Mouse (Mus musculus) embryonic facial prominence, embryonic 11.5 days (tissue): ENCODE measurements at regions not wholly inside any gene's neighbourhood (a gene's known extent, or its start where the extent isn't known, plus 50 kb on each side); places are given as distances from the start of the nearest gene placed in this dataset.

ENCODE experiments used
- ATAC-seq: fragments of 200-750 bp; cut with Nextera tagmentation; replicated peaks from 2 replicates; pipeline ENCODE4 v1.8.0; 2017; ENCODE audit warnings: low read depth; ENCODE audit not compliant: insufficient number of reproducible peaks, low FRiP score, low TSS enrichment
- DNase-seq: peaks from one replicate; pipeline ENCODE4 v3.0.0-alpha.2; 2015; ENCODE audit warnings: low spot score
- H3K27ac ChIP-seq: fragments of 300-500 bp; sonication (generic); replicated peaks from 2 replicates; pipeline ENCODE4 v1.5.1; 2014; ENCODE audit warnings: mild to moderate bottlenecking, low read depth, low read length, control low read depth
- H3K27me3 ChIP-seq: fragments of 300-500 bp; sonication (generic); 2 replicates; pipeline ENCODE4 v1.6.1; 2014; ENCODE audit warnings: mild to moderate bottlenecking, low read length, moderate library complexity, mixed read lengths; ENCODE audit not compliant: control insufficient read depth, insufficient read depth
- H3K36me3 ChIP-seq: fragments of 300-500 bp; sonication (generic); replicated peaks from 2 replicates; pipeline ENCODE4 v1.6.1; 2014; ENCODE audit warnings: low read depth, mild to moderate bottlenecking, low read length, moderate library complexity, mixed read lengths; ENCODE audit not compliant: control insufficient read depth, insufficient read depth
- H3K4me1 ChIP-seq: fragments of 300-500 bp; sonication (generic); 2 replicates; pipeline ENCODE4 v1.6.1; 2014; ENCODE audit warnings: low read length, mixed read lengths; ENCODE audit not compliant: control insufficient read depth, insufficient read depth
- H3K4me2 ChIP-seq: fragments of 300-500 bp; sonication (generic); 2 replicates; pipeline ENCODE4 v1.6.1; 2014; ENCODE audit warnings: low read depth, mild to moderate bottlenecking, control low read depth, low read length, moderate library complexity
- H3K4me3 ChIP-seq: fragments of 300-500 bp; sonication (generic); 2 replicates; pipeline ENCODE4 v1.5.1; 2014; ENCODE audit warnings: low read depth, low read length, control low read depth
- H3K9ac ChIP-seq: fragments of 300-500 bp; sonication (generic); replicated peaks from 2 replicates; pipeline ENCODE4 v1.6.1; 2014; ENCODE audit warnings: mild to moderate bottlenecking, control low read depth, low read length
- H3K9me3 ChIP-seq: fragments of 300-500 bp; sonication (generic); replicated peaks from 2 replicates; pipeline ENCODE4 v1.6.1; 2016; ENCODE audit warnings: mild to moderate bottlenecking, low read length, inconsistent platforms, mixed read lengths; ENCODE audit not compliant: control insufficient read depth
- WGBS: fragments of 180-500 bp; shearing (Covaris S2); extraction: QIAGEN DNeasy Blood & Tissue Kit; methylation state at CpG from one replicate; pipeline ENCODE4 v1.1.7; 2014; 5-methylcytosine and 5-hydroxymethylcytosine counted together

DNA sequence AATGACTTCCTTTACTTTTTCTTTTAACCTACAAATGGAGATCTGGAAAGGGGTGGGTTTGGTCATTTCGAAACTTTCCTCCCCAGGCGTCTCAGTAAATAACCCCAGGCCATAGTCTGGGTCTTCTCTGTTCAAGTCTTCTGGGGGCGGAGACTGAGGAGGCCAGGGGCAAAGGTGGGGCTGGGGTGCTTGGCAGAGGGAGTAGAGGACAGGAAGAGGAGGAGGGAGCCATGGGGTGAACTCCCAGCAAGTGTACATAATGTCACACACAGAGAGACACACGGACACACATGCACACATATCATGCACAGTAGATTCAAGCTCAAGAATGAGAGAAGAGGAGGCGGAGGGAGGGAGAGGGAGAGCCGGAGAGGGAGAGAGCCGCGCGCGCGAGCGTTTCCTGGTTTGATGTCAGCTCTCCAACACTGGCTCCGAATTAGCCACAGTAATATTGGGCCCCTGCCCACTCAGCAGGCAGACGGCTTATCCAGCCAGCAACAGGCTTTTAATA is 186.3 kb downstream of the Bcl2l11 start:
- no peaks in the 10 kb centered on the region for H3K27me3 ChIP-seq
- H3K27ac ChIP-seq: no peak overlapping the region
- H3K9me3 ChIP-seq: no peaks in the 10 kb centered on the region

DNA sequence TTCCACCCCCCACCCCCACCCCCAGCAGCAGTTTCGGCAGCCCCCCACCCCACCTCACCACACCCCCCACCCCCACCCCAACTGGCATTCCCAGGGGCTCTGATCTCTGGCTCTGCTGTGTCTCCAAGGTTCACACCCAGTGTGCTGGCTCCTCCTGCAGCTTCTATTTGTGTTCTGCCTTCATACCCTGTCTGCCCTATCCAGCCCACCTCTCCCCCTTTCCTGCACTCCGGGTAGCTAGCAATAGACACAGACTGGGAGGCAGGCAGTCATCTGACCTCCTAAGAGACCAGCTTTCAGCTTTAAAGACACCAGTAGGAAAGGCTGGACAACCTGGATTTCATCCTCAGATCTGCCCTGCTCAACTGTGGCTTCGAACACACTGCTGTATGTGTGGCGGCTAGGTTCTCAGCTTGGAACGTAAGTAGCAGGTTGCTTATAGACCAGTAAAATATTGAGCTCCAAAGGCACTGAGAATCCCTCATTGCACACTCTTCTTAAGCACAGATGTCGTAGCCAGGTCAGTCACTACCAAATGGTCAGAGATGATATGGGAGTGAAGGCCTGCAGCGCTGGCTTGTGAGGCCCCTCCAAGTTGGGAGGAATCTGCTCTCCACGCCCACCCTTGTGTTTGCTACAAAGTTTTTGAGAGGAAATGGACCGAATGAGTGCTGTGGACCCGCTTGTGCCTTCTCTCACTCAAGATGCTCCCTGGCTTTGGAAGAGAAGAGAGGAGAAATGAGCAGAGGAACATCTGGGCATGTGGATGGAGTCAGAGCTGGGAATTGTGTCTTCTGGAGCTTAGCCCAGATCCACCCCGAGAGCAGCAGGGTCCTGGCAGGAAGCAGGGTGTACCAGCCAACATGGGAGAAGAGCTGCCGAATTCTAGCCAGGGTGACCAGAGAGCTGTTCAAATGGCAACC is 187.1 kb downstream of the Bcl2l11 start:
- no peak; the same call in 1 of the 2 replicates for ATAC-seq
- no peaks in the 10 kb centered on the region; the same call in 1 of the 2 replicates for H3K4me1 ChIP-seq
- no peak overlapping the region for H3K4me2 ChIP-seq
- WGBS: 51% methylated on average over 12 of the region's 12 CpGs
- H3K9me3 ChIP-seq: no peaks in the 10 kb centered on the region
- H3K27ac ChIP-seq: no peak overlapping the region
- DNase-seq: no peak
- no peaks in the 10 kb centered on the region for H3K36me3 ChIP-seq
- H3K27me3 ChIP-seq: no peaks in the 10 kb centered on the region
- H3K9ac ChIP-seq: no peak overlapping the region
- no peak overlapping the region for H3K4me3 ChIP-seq

More for the DNA sequence above, 186.3 kb downstream of the Bcl2l11 start:
- peak overlapping the region; percentile 11; the same call in 1 of the 2 replicates for H3K4me3 ChIP-seq
- H3K4me2 ChIP-seq: peak overlapping the region; percentile 48
- peak overlapping the region; percentile 37 for H3K9ac ChIP-seq
- ATAC-seq: peak; percentile 64; the same call in 1 of the 2 replicates
- H3K4me1 ChIP-seq: no peaks in the 10 kb centered on the region; the same call in 1 of the 2 replicates
- H3K36me3 ChIP-seq: no peaks in the 10 kb centered on the region
- 3% methylated on average over 14 of the region's 14 CpGs for WGBS
- DNase-seq: peak; percentile 69

DNA sequence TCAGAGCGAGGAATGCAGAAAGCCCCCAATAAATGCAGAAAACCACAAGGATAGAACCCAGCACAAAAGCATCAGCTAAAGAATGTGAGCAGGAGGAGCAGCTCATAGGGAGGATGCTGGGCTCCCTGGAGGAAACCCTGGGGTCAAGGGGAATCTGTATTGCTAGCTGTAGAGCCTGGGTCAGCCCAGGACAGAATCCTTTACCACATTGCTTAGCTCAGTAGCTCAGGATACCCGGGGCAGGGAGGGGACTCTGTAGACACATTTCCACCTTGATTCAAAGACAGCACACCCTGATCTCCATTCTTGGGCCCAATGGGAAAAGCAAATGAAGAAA is 187.7 kb downstream of the Bcl2l11 start:
- Histone ChIP-seq H3K27me3 (no peaks in the 10 kb centered on the region), H3K4me2 (no peak overlapping the region), H3K9ac (no peak overlapping the region), H3K4me1 (no peaks in the 10 kb centered on the region; the same call in 1 of the 2 replicates), H3K4me3 (no peak overlapping the region), H3K36me3 (no peaks in the 10 kb centered on the region), H3K27ac (no peak overlapping the region), H3K9me3 (no peaks in the 10 kb centered on the region)
- ATAC-seq (no peak), DNase-seq (no peak)
- WGBS: 38% methylated on average over 2 of the region's 2 CpGs

DNA sequence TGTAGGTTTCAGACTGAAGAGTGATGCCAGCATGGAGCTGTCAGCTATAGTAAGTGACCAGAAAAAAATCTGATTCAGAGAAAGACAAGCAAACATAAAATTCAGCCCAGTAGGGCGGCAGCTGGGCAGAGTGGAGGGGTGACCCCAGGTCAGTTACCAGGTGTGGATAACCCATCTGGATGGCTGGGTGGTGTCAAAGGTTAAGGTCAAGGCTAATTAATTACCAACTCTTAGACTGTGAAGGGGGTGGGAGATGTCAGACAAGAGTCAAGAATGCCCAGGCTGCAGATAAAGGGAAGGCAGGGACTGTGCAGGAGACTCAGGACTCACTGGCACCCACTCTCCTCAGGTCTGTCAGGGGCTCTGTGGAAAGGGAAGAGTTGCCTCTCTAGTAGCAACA is 188.1 kb downstream of the Bcl2l11 start:
- no peaks in the 10 kb centered on the region for H3K27me3 ChIP-seq
- H3K27ac ChIP-seq: no peak overlapping the region
- no peak overlapping the region for H3K9ac ChIP-seq
- DNase-seq: no peak
- no peak for ATAC-seq
- H3K36me3 ChIP-seq: no peaks in the 10 kb centered on the region
- H3K4me2 ChIP-seq: no peak overlapping the region
- no peaks in the 10 kb centered on the region; the same call in 1 of the 2 replicates for H3K4me1 ChIP-seq
- no peak overlapping the region for H3K4me3 ChIP-seq
- H3K9me3 ChIP-seq: no peaks in the 10 kb centered on the region
- 32% methylated on average over 1 of the region's 1 CpGs for WGBS

DNA sequence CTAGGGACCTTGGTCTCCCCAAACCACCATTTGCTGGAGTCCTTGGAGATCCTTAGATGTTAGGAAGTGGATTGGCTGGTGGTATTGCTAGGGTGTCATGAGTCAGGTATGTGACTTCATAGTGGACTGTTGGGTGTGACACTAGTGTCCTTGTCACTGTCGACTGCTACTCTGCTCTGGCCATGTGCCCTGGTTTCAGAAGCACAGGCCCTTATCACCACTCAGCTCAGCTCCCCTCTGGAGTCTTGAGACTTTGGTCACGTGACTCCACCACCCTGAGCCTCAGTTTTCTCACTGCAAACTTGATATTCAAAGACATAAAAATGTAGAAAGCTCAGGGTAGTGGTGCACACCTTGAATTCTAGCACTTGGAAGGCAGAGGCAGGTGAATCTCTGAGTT is 190.7 kb downstream of the Bcl2l11 start:
- Histone ChIP-seq H3K9me3 (no peaks in the 10 kb centered on the region), H3K27ac (no peak overlapping the region), H3K9ac (no peak overlapping the region), H3K4me2 (no peak overlapping the region), H3K4me3 (no peak overlapping the region), H3K27me3 (no peaks in the 10 kb centered on the region), H3K4me1 (no peaks in the 10 kb centered on the region; the same call in 1 of the 2 replicates), H3K36me3 (no peaks in the 10 kb centered on the region)
- WGBS: 96% methylated on average over 2 of the region's 2 CpGs
- ATAC-seq (no peak), DNase-seq (no peak)

DNA sequence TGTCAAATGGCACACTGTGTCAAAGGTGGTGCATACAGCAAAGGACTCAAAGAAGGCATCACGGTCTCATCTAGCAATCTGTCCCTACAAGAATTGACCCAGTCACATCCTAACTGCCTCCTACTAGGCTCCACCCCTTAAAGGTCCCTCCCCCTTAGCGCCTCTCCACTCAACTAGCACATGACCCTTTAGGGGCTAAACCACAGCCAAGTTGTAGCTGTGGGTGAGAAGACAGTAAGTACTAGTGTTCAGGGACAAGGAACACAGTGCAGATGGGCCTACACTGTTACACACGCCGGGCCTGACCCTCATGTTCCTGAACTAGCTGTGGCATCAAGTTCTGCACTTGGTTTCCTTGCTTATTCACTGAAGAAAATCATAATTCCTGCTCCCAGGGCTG is 192.4 kb downstream of the Bcl2l11 start:
- no peak overlapping the region for H3K27ac ChIP-seq
- H3K9ac ChIP-seq: no peak overlapping the region
- DNase-seq (no peak), ATAC-seq (no peak)
- no peaks in the 10 kb centered on the region for H3K27me3 ChIP-seq
- H3K4me1 ChIP-seq: no peaks in the 10 kb centered on the region; the same call in 1 of the 2 replicates
- no peaks in the 10 kb centered on the region for H3K9me3 ChIP-seq
- H3K36me3 ChIP-seq: no peaks in the 10 kb centered on the region
- no peak overlapping the region for H3K4me2 ChIP-seq
- WGBS: 77% methylated on average over 4 of the region's 4 CpGs
- no peak overlapping the region for H3K4me3 ChIP-seq

DNA sequence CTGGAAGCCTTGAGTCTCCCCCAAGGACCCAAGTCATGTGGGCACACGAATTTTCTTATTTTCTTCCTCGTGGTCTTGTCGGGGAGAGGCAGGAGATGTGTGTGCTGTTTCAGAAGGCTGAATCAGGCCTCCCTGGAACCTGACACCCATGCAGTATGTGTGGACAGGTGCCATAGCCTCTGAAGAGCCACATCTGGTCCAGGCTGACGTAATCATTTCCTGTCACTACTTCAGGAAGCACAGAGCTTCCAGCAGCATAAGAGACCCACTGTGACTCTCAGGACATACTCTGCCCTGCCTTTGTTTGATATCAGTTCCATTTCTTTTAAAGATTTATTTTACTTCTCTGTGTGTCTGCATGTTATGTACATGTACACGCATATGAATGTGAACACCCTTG is 193.1 kb downstream of the Bcl2l11 start:
- Histone ChIP-seq H3K9me3 (no peaks in the 10 kb centered on the region), H3K4me2 (no peak overlapping the region), H3K4me1 (no peaks in the 10 kb centered on the region; the same call in 1 of the 2 replicates), H3K4me3 (no peak overlapping the region), H3K27ac (no peak overlapping the region), H3K36me3 (no peaks in the 10 kb centered on the region), H3K9ac (no peak overlapping the region), H3K27me3 (no peaks in the 10 kb centered on the region)
- 29% methylated on average over 5 of the region's 5 CpGs for WGBS
- ATAC-seq: peak; percentile 75; the same call in 1 of the 2 replicates
- DNase-seq: peak; percentile 69

DNA sequence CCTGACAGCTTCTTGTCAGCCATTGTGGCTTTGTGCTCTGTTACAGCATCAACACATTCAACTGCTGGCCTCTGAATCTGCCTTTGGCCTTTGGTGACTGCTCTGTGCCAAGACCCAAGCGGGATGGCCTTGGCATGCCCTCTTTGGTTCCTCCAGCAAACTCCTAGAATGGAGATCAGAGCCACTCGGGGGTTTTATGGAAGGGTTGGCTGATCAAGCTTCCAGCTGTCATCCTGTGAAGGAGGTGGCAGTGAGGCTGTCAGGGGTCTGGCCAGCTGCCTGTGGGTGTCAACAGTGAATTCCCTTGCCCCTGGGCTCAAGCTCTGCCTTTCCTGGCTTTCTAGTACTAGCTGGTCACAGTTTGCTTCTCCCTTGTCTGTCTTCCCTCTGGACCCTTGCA is 195.6 kb downstream of the Bcl2l11 start:
- Histone ChIP-seq H3K4me2 (no peak overlapping the region), H3K4me3 (no peak overlapping the region), H3K36me3 (no peaks in the 10 kb centered on the region), H3K27ac (no peak overlapping the region), H3K4me1 (no peaks in the 10 kb centered on the region), H3K9ac (no peak overlapping the region), H3K9me3 (no peaks in the 10 kb centered on the region), H3K27me3 (no peaks in the 10 kb centered on the region)
- 58% methylated on average over 2 of the region's 2 CpGs for WGBS
- no peak for ATAC-seq
- no peak for DNase-seq
